Mouse (Mus musculus) NIH3T3 (cell line): ENCODE results near the gene Pef1.

Source experiments
- DNase-seq: peaks from one replicate; pipeline ENCODE4 v3.0.0-alpha.2; 2012; ENCODE audit warnings: low read depth

Pef1 gene

DNA sequence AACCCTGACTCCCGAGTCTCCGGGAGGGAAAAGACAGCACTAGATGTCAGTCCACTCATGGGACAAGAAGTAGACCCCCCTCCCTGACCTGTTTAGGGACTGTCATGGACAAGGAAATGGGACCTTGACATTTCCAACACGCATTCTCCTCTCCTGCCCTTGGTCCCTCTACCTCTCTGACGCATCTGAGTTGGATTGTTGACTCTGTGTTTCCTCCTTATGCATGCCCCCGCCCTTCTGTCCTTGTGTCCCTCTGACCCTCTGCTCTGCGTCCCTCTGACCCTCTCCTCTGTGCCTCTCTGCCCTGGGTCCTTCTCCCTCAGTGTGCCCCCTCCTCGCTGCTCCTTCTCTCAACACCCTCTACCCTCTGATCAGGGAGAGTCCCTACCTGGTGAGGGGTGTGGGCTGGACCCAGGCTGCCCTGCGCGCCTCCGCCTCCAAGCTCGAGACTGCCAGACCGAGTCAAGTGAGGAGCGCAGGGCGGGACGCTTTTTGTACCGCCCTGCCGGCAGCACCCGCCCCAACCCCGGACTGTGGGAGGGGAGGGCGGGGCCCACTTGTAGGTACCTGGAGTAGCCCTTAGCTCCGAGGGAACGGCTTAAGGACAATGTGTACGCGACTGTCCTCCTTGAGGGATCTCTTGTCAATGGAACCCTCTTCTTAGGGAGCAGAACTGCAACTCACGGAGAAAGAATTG lies 72.1 kb downstream of the Pef1 start:
- DNase-seq, result peak; percentile 91

DNA sequence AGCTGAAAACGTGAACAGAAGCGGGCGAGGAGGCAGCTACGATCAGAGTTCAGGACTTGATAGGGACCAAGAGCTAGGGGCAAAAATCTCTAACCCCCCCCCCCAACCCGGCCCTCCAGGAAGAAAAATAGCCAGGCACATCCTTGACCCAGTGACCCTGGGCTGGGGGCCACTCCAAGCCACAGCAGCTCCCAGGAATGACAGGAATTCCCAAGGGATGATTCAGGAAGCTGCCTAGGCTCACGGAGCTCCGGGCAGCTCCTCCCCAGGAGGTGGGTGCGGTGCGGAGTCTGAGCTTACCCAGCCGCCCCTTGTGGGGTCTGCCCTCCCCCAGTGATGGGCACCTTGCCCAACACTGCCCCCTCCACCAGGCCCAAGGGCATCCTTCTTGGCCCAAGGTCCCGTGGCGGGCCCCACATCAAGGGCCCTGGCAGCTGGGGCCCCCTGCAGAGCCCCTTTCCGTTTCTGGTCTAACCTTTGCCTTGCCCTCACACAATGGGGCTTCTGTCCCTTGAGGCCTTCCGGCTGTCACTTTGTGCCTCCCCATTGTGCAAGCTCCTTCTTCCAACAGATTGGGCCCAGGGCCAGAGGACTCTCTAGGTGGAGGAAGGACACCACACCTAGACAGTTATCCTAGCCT lies 72.8 kb downstream of the Pef1 start, which contains the start of gene Tinagl1:
Tinagl1 (minus strand) TSS at position 51 of the 640 bp plus-strand sequence.
- peak; percentile 64 for DNase-seq

DNA sequence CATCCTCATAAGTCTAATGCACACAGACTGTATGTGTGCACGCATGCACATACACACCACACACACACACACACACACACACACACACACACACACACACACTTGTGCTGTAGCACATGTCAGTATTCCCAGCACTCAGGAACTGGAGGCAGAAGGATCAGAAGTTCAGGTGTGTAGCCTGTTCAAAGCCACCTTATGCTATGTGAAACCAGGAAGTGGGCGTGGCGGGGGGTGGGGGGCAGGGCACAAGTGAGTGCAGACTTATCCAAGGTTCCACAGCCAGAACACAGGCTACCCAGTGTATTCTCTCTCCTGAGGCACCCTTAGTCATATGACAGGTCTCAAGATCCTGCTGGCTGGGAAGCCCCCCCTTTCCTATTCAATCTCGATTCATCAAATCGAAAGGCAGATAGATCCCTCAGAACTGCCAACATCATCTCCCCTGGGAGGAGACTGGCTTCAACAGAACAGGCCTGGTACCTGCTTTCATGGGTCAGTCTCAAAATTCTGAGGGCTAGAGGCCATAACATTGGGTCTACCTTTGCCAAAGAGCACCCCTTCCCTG lies 73.9 kb downstream of the Pef1 start:
- peak; percentile 69 for DNase-seq

DNA sequence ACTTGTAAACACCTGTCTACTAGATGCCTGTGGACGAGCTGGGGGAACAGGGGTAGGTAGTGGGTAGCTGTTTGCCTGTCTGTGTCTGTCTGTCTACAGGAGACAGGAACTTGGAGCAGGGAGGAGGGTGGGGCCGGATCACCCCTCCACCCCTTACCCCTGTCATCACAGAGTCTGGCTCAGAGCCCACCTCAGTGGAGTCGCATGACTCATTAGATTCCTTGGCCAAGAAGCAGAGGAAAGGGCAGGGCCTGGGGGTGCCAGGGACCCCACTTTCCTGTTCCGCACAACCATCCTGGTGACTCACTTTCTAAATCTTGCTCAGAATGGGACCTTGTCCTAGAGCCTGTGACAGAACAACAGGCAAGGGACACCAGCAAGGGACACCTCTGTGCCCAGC lies 74.7 kb downstream of the Pef1 start:
- peak; percentile 92 for DNase-seq

DNA sequence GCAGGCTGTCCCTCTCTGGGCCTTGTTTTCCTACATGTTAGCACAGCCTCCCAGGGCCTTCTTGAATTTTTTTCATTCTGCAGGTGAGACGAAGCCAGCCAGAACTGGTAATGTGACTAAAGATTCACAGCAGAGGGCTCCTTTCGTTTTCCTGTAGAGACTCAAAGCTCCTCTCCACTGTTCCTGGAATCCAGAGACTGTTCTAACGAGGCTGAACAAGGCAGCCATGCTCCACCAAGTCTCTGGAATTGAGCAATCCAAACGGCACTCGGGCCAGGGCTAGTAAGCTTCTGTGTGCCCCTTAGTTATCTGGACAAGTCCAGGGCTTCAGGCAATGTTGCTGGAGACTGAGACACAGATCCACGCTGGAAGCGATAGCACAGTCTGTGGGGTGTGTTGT lies 75.2 kb downstream of the Pef1 start:
- peak; percentile 82 for DNase-seq
